Mouse (Mus musculus): ENCODE measurements at regions not wholly inside any gene's neighbourhood (a gene's known extent, or its start where the extent isn't known, plus 50 kb on each side); places are given as distances from the start of the nearest gene placed in this dataset.

DNA sequence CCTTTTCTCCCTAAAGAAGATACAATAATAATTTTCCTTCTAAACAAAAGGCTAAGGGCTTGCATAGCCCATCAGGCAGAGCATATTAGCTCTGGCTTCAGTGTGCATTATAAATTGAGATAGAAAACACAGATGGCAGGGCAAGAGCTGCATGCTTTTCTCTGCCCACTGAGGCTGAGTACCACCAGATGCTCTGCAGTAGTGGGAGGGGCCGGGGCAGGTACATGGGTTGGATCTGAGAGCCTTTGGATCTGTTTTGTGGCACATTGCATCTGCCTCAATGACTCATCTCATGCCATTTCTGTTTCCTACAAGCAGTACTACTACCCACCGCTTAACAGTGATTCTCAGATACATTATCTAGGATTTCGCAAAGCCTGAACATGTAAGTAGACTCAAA, 412.7 kb downstream of the Pik3r1 start:
- ATAC-seq (replicated peaks; ENCODE audit: insufficient number of reproducible peaks, low FRiP score, low TSS enrichment, poor library complexity, severe bottlenecking): no peak

GRCm38 (mm10) chr13:101351123-101351522, 416.9 kb downstream of the Pik3r1 start:
- no peak for ATAC-seq (replicated peaks; ENCODE audit: insufficient number of reproducible peaks, low FRiP score, low TSS enrichment, poor library complexity, severe bottlenecking)

DNA sequence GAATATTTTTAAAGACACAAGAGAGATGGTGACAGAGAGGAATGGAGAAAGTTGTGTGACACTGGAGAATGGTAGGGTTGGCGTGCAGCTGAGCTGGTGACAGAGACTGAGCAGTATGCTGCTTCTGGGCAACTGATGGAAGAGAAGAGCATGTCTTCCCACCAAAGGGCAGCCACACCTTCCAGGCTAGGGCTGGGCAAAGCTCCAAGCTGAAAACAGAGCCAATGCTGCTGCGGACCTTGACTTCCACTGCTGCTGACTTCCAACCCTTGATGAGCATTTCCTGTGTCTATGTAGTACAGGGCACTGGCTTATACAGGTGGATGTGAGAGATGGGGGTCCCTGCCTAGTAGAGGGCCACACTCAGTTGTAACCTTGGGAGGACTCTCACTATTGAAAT, 418.7 kb downstream of the Pik3r1 start:
- no peak for ATAC-seq (replicated peaks; ENCODE audit: insufficient number of reproducible peaks, low FRiP score, low TSS enrichment, poor library complexity, severe bottlenecking)

DNA sequence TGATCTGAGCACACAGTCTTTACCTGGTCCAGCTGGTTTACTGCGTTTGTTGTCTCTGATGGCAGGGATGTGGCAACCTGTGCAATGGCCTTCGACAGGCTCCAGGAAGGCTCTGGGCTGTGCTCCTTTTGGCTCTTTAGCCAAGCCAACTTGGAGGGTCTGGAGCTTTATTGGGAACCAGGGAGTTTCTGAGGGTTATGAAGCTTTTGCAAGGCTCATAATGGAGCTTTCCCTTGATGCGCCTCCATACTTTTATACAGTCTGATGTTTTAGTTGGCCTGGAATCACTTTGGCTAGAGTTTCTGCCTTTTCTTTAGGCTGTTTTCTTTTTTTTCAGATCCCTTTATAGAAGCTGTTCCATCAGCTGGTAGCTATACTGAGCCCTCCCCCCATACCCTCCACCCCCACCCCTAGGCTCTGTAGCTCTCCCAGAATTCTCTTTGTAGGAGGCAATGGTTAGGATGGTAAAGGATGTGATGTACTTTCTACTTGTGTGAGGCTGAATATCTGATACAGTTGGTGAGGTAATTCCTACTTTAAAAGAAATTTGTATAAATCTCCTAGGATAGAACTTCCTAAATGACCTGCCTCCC, 429.6 kb downstream of the Pik3r1 start:
- no peak for ATAC-seq (replicated peaks; ENCODE audit: insufficient number of reproducible peaks, low FRiP score, low TSS enrichment, poor library complexity, severe bottlenecking)

DNA sequence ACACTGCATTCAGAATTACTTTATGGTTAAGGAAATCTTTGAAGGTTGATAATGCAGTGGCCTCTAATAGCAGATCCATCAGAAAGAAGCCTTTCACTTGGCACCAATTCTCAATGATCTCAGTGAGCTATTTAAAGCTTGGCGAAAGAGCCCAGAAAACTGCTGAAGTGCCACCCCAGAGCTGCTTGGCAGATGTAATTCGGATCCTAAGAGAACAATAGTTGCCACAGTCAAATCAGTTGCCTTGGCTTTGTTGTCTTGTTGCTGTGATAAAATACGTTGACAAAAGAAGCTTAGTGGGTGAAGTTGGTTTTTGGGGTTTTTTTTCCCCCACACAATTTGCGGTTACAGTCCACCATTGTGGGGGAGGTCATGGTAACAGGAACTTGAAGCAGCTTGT, 449.4 kb downstream of the Pik3r1 start:
- ATAC-seq (replicated peaks; ENCODE audit: insufficient number of reproducible peaks, low FRiP score, low TSS enrichment, poor library complexity, severe bottlenecking): no peak

- no peak for ATAC-seq (replicated peaks; ENCODE audit: insufficient number of reproducible peaks, low FRiP score, low TSS enrichment, poor library complexity, severe bottlenecking)
These were observed 451.7 kb downstream of the Pik3r1 start for GRCm38 (mm10) chr13:101316336-101316735.

- ATAC-seq (replicated peaks; ENCODE audit: insufficient number of reproducible peaks, low FRiP score, low TSS enrichment, poor library complexity, severe bottlenecking): no peak
These were observed 454.0 kb downstream of the Pik3r1 start for GRCm38 (mm10) chr13:101314040-101314439.

DNA sequence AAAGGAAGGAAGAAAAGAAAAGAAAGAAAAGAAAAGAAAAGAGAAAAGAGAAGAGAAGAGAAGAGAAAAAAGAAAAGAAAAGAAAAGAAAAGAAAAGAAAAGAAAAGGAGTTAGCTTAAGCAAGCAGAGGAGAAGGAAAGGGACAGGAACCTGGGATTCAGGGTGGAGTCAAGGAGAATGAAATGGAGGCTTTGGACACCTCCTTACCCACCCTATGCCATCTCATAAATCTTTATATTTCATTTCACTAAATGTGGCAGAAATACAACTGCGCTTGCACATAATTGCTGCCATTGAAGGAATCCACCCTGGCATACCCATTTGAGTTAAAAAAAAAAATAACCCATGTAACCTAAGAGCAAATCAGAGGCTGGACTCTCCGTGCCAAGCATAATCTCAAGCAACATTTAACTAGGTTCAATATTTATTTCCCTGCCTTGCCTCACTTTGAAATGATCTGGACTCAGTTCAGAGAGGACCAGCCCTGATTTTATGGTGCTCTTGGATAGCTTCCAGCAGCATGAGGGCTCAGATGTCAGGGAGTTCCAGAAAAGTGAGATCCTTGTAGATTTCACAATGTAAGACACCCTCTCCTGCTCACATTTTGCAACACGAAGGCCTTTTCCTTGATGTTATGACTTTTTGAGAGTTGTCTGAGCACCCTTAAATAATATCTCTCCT, 456.2 kb downstream of the Pik3r1 start:
- no peak for ATAC-seq (replicated peaks; ENCODE audit: insufficient number of reproducible peaks, low FRiP score, low TSS enrichment, poor library complexity, severe bottlenecking)

DNA sequence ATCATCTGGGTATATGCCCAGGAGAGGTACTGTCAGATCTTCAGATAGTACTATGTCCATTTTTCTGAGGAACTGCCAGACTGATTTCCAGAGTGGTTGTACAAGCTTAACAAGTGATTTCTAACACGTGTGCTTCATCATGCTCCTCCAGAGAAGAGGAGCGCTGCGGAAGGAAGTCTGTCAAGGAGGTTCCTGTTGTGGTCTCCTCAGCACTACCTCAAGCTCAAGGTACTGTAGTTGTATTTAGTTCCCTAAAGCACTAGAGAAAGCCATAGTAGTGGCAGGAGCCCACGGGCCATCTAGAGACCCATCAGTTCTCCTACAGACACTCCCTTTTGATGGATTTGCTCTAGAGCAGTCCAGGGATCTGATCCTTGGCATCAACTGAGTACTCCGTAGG, 459.3 kb downstream of the Pik3r1 start:
- ATAC-seq (replicated peaks; ENCODE audit: insufficient number of reproducible peaks, low FRiP score, low TSS enrichment, poor library complexity, severe bottlenecking): no peak

- no peak for ATAC-seq (replicated peaks; ENCODE audit: insufficient number of reproducible peaks, low FRiP score, low TSS enrichment, poor library complexity, severe bottlenecking)
These were observed 462.2 kb downstream of the Pik3r1 start for GRCm38 (mm10) chr13:101305695-101306413.

- no peak for ATAC-seq (replicated peaks; ENCODE audit: insufficient number of reproducible peaks, low FRiP score, low TSS enrichment, poor library complexity, severe bottlenecking)
These were observed 463.0 kb downstream of the Pik3r1 start for GRCm38 (mm10) chr13:101305063-101305462.

DNA sequence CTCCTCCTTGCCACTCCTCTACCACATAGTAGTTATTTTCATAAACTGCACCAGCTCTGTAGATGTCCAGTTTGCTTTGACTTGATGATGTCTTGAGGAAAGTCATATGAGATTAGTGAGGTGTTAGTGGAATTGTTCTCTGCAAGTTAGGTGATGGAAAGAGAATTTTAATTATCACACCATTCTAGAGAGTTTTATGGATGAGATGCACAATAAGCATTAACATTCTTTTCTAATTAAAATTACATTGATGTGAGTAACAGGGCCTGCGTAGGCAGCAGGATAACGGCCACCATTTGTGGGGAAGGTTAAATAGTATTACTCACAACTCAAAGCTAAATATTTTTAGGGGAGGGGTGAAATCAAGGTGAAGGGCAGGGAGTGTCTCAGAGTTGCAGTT, 466.7 kb downstream of the Pik3r1 start:
- ATAC-seq (replicated peaks; ENCODE audit: insufficient number of reproducible peaks, low FRiP score, low TSS enrichment, poor library complexity, severe bottlenecking): no peak

- ATAC-seq (replicated peaks; ENCODE audit: insufficient number of reproducible peaks, low FRiP score, low TSS enrichment, poor library complexity, severe bottlenecking): no peak
These were observed 456.2 kb upstream of the Slc30a5 start for GRCm38 (mm10) chr13:101289407-101289806.

DNA sequence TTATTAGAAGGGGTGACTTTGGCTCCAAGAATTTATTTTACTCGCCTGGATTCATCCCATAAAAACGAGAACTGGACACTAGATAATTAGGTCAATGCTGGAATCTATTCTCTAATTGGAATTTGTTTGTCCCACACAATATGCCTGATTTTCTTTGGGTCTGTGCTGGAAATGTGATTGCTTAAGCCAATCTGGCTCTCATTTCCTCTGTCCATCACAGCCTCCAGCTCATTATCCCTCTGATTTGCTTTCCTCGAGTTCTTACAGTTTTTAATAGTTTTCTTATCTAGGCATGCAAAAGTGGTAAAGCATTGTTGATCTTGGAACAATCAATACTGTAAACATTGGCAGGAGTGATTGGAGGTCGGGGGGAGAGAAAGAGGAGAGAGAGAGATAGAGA, 453.9 kb upstream of the Slc30a5 start:
- ATAC-seq (replicated peaks; ENCODE audit: insufficient number of reproducible peaks, low FRiP score, low TSS enrichment, poor library complexity, severe bottlenecking): no peak

DNA sequence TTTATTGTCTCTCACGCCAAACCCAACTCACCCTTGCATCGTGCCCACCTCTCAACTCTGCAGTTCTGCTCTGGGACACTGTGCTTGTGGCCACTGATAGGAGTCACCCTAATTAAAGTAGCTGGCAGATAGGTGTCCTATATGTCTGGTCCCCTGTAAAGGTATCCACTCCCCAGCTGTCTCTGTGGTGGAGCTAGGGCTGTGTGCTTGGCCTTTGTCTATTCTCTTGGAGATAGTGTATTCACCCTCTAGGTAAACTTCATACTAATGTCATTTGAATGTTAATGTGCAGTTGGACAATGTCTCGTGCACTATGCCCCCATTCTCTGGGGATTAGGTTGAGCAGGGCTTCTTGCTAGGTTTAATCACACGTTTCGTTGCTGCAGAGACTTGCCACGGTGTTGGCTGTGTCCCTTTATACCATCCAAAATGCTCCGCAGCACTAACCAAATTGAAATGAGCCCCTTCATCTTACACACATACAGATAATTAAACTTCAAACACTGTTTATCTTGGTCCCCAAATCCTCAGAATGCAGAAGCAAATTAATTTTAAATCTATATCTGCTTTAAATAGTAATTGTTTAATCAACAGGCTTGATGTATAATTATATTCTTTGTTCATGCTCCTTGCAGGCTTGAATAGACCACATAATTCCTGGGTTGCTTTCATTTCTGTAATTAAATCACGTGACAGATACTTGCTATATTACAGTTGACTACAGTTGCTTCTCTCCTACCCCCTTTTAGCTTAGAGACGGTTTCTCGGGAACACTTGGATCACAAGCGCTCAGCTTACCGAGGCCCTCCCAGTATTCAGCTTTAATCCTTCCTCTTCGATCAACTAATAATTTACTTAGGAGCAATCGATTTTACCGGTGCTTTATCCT, 453.0 kb upstream of the Slc30a5 start:
- ATAC-seq (replicated peaks; ENCODE audit: insufficient number of reproducible peaks, low FRiP score, low TSS enrichment, poor library complexity, severe bottlenecking): no peak

- no peak for ATAC-seq (replicated peaks; ENCODE audit: insufficient number of reproducible peaks, low FRiP score, low TSS enrichment, poor library complexity, severe bottlenecking)
These were observed 444.9 kb upstream of the Slc30a5 start for GRCm38 (mm10) chr13:101278127-101278526.

DNA sequence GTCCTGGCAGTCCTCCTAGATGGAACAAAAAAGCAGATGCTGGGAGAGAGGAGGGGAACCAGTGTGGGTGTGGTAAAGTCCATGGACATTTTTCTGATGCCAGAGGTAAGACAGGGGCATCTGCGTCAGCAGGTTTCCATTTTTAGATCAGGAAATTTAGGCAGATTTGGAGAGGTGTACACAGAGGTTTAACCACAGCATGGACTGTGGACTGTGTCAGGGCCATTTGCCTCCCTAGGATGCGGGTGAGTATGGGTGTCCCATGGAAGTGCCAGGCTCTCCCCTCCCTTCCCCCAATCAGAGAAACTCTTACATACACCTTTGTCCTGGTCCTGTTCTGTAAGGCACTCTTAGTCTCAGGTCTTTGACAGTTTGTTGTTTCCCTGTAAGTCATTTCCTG, 443.5 kb upstream of the Slc30a5 start:
- no peak for ATAC-seq (replicated peaks; ENCODE audit: insufficient number of reproducible peaks, low FRiP score, low TSS enrichment, poor library complexity, severe bottlenecking)

DNA sequence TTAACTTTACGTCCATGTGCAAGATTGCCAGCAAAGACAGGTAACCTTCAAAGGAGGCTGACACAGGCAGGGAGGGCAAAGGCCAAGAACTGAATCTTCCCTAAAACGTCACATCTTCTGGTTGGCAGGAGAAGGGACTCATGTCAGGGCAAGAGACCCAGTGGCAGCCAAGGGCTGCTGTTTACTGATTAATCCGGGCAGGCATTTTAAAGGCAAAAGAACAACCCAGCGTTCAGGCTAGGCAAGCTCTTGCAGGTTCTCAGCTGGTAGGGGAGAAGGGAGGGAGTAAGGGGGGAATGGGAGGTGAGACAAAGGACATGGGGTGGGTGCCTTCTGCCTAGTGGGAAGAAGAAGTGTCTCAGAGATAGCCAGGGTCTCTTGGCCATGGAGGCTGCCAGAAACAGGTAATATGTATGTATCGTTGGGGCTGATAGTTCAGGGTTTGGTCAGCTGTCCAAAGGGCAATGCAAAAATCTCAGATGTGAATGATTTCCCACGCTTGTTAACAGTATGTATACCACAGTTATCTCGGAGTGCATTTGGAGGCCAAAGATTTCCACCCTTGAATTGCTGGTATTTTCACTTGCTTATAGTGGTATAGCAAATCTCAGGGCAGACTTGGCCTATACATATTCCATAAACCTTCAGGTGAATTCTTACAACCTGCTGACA, 441.4 kb upstream of the Slc30a5 start:
- no peak for ATAC-seq (replicated peaks; ENCODE audit: insufficient number of reproducible peaks, low FRiP score, low TSS enrichment, poor library complexity, severe bottlenecking)

DNA sequence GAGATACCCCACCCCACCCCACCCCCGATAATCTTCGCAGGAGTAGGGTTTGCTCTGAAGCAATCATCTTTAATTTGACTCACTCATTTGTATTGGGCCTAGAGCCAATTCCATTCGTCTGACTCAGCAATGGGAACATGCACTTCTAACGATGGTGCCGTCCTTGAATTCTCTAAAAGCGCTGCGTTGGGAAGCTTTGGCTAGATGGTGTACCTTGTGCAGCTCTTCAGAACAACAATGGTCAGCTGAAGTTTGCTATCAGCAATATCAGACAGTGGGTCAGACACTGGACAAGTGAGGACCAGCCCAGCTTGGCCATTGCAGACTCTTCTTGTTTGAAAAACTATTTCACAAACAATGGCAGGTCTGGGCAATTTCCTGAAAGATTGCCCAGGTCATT, 440.1 kb upstream of the Slc30a5 start:
- no peak for ATAC-seq (replicated peaks; ENCODE audit: insufficient number of reproducible peaks, low FRiP score, low TSS enrichment, poor library complexity, severe bottlenecking)

All from monocyte, adult 5-6 weeks (primary cell).